Mouse (Mus musculus) embryonic facial prominence, embryonic 15.5 days (tissue): ENCODE measurements at regions not wholly inside any gene's neighbourhood (a gene's known extent, or its start where the extent isn't known, plus 50 kb on each side); places are given as distances from the start of the nearest gene placed in this dataset.
A peak's percentile ranks its signal among the peaks of the same experiment; 100 is the strongest.
"Not testable (repeated sequence)": the region's sequence is repeated elsewhere in the genome, so short reads cannot be mapped to it uniquely, and the experiment has no call there.

Experiments
- ATAC-seq: fragments of 200-750 bp; cut with Nextera tagmentation; 2 replicates; pipeline ENCODE4 v1.8.0; 2017; ENCODE audit warnings: low read depth, moderate TSS enrichment; ENCODE audit not compliant: insufficient number of reproducible peaks, low FRiP score, low TSS enrichment
- H3K27ac ChIP-seq: fragments of 300-500 bp; sonication (generic); replicated peaks from 2 replicates; pipeline ENCODE4 v1.5.1; 2015; ENCODE audit warnings: mild to moderate bottlenecking, inconsistent platforms
- H3K27me3 ChIP-seq: fragments of 300-500 bp; sonication (generic); 2 replicates; pipeline ENCODE4 v1.6.1; 2015; ENCODE audit warnings: inconsistent platforms
- H3K36me3 ChIP-seq: fragments of 300-500 bp; sonication (generic); 2 replicates; pipeline ENCODE4 v1.6.1; 2015; ENCODE audit warnings: mild to moderate bottlenecking, inconsistent platforms
- H3K4me1 ChIP-seq: fragments of 300-500 bp; sonication (generic); 2 replicates; pipeline ENCODE4 v1.6.1; 2015; ENCODE audit warnings: inconsistent platforms
- H3K4me2 ChIP-seq: fragments of 300-500 bp; sonication (generic); replicated peaks from 2 replicates; pipeline ENCODE4 v1.6.1; 2015; ENCODE audit warnings: mild to moderate bottlenecking, inconsistent platforms
- H3K4me3 ChIP-seq: fragments of 300-500 bp; sonication (generic); replicated peaks from 2 replicates; pipeline ENCODE4 v1.5.1; 2015; ENCODE audit warnings: mild to moderate bottlenecking, inconsistent platforms
- H3K9ac ChIP-seq: fragments of 300-500 bp; sonication (generic); 2 replicates; pipeline ENCODE4 v1.6.1; 2015; ENCODE audit warnings: inconsistent platforms
- H3K9me3 ChIP-seq: fragments of 300-500 bp; sonication (generic); replicated peaks from 2 replicates; pipeline ENCODE4 v1.6.1; 2016; ENCODE audit warnings: inconsistent platforms
- WGBS: fragments of 180-500 bp; shearing (Covaris S2); methylation state at CpG from one replicate; pipeline ENCODE4 v1.1.7; 2015; 5-methylcytosine and 5-hydroxymethylcytosine counted together

DNA sequence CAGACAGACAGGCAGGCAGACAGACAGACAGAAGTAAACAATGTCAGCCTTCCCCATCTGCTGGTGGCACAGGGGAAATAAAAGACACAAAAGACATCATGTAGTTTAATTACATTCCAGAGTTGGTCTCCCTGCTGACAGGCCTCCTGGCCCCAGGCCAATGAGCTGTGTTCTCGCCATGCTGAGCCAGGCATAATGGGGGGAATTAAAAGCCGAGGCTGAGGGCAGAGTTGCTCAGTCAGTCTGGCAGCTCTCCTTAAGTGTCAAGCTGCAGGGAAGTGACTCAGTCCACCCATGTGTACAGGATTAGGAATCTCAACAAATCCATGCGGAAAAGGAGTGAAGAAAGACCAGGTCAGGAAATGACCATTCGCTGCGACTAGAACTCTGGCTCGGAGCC, 214.5 kb upstream of the Castor2 start:
- Histone ChIP-seq H3K4me3 (no peak overlapping the region), H3K36me3 (no peaks in the 10 kb centered on the region), H3K9ac (no peak overlapping the region), H3K4me2 (peak overlapping the region; percentile 13; the same call in 1 of the 2 replicates), H3K4me1 (peaks cover 12% of the 10 kb centered on the region), H3K27ac (peak overlapping the region; percentile 73), H3K27me3 (no peaks in the 10 kb centered on the region), H3K9me3 (no peaks in the 10 kb centered on the region; the same call in 1 of the 2 replicates)
- WGBS: 8% methylated on average over 6 of the region's 6 CpGs
- ATAC-seq: peak; percentile 87

DNA sequence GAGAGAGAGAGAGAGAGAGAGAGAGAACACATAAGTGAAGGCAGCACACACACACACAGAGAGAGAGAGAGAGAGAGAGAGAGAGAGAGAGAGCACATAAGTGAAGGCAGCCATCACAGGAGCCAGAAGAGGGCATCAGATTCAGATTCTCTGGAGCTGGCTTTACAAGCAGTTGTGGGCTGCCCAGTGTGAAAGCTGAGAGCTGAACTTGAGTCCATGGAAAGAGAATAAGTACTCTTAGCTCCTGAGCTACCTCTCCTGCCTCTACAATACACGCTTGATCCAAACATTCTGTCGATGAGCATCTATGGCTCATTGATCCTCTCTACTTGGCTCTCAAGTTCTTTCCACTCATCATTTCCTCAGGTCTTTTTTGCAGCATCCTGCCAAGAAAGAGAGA, 214.9 kb upstream of the Castor2 start:
- Histone ChIP-seq H3K36me3 (no peaks in the 10 kb centered on the region), H3K27me3 (no peaks in the 10 kb centered on the region), H3K9me3 (no peaks in the 10 kb centered on the region; the same call in 1 of the 2 replicates), H3K27ac (peak overlapping the region; percentile 73), H3K9ac (no peak overlapping the region), H3K4me2 (peak overlapping the region; percentile 13; the same call in 1 of the 2 replicates), H3K4me1 (peaks cover 12% of the 10 kb centered on the region), H3K4me3 (no peak overlapping the region)
- ATAC-seq: 0 out of 2 replicates have a peak, but pooled peaks have one; percentile 15
- 24% methylated on average over 2 of the region's 2 CpGs for WGBS

DNA sequence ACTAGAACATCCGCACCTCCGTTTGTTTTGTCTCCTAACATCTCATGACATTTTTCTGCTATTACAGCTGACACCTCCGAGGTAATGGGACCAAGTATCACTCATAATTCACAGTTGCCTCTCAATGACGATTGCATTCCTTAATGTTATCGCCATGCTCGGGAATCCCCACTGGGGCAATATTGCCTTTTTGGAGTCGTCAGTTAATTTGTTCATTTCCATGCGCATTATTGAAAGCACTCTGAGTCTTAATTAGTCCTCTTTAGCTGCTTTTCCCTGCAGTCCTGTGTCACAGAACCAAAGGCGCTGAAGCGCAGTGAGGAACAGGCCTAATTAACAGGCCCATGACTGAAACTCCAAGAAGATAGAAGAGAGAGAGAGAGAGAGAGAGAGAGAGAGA, 255.0 kb upstream of the Castor2 start:
- H3K9ac ChIP-seq: no peak overlapping the region
- H3K4me1 ChIP-seq: no peaks in the 10 kb centered on the region
- ATAC-seq: no peak
- 63% methylated on average over 10 of the region's 10 CpGs for WGBS
- 0 out of 2 replicates have a peak, but pooled peaks cover 2% of the 10 kb centered on the region for H3K27me3 ChIP-seq
- no peak overlapping the region for H3K4me2 ChIP-seq
- no peak overlapping the region for H3K27ac ChIP-seq
- no peaks in the 10 kb centered on the region for H3K36me3 ChIP-seq
- H3K4me3 ChIP-seq: no peak overlapping the region
- H3K9me3 ChIP-seq: no peaks in the 10 kb centered on the region

DNA sequence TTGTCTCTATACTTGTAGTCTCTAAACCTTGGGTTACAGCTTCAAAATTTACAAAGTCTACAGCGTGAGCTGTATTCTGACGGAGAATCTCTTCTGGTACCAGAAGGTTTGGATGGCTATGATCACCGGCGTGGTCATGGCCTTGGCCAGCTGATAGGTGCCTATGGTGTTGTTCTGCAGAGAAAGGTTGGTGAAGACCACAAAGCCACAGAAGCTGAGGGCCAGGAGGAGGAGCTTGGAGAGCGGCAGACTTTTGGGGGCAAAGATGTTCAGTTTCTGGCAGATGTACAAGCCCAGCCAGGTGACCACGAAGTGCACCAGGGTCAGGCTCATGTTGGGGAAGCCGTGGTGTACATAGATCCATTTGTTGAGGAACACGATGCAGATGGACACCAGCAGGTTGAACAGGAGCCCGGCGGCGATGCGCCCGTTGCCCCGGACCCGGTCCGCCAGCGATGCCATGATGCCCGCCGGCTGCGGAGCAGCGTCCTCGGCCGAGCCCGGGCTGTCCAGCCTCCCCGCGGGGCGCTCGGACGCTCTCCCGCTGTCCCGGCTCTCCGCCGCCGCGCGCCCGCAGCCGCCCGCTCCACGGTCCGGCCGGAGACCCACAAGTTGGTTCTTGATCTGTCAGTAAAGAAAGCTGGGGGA, 257.3 kb upstream of the Castor2 start:
- not testable (repeated sequence) for H3K9me3 ChIP-seq, H3K36me3 ChIP-seq, H3K4me3 ChIP-seq, H3K4me1 ChIP-seq, H3K9ac ChIP-seq, H3K27ac ChIP-seq, ATAC-seq, H3K27me3 ChIP-seq, H3K4me2 ChIP-seq
- WGBS: 37% methylated on average over 23 of the region's 42 CpGs

DNA sequence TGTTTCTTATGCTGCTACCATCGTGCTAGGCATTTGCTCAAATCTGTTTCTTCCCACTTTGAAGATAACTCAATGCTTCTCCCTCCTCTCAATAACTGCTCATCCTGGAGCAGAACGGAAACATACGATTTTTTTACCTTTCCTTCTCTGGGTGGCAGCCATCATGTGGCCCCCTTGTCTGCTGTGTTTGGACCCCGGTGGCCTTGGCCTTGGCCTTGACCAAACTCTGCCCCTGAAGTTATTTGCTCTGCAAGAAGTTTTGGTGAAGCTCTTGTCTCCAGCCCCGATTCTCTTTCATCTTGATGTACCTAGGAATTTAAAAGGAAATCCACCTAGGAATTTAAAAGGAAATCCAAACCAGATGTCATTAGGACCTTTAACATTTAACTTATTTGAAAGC, 261.2 kb upstream of the Castor2 start:
- H3K27me3 ChIP-seq: 0 out of 2 replicates have a peak, but pooled peaks cover 2% of the 10 kb centered on the region
- no peaks in the 10 kb centered on the region for H3K9me3 ChIP-seq
- H3K36me3 ChIP-seq: no peaks in the 10 kb centered on the region
- H3K27ac ChIP-seq: no peak overlapping the region
- no peak overlapping the region for H3K4me2 ChIP-seq
- H3K4me3 ChIP-seq: no peak overlapping the region
- H3K4me1 ChIP-seq: no peaks in the 10 kb centered on the region
- 43% methylated on average over 5 of the region's 5 CpGs for WGBS
- ATAC-seq: no peak
- H3K9ac ChIP-seq: no peak overlapping the region

DNA sequence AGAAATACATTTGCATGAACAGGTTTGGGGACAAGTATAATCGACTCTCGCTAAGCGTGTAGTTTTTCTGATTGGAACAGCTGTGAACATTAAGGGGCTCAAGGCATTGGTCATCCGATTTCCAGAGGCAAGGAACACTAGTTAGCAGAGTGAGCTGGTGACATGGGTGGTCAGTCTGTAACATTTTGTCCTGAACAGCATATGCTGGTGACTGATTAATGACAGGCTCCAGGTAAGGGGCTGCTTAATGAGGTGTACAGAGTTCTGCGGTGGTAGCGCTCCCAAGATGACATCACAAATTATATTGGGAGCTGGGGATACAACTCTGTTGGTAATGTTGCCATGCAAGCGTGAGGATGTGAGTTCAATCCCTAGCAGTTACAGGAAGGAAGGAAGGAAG, 266.3 kb upstream of the Castor2 start:
- Histone ChIP-seq H3K27ac (no peak overlapping the region), H3K36me3 (no peaks in the 10 kb centered on the region), H3K4me2 (no peak overlapping the region), H3K27me3 (no peaks in the 10 kb centered on the region), H3K9ac (no peak overlapping the region), H3K9me3 (no peaks in the 10 kb centered on the region), H3K4me1 (no peaks in the 10 kb centered on the region), H3K4me3 (no peak overlapping the region)
- 79% methylated on average over 7 of the region's 7 CpGs for WGBS
- no peak for ATAC-seq

DNA sequence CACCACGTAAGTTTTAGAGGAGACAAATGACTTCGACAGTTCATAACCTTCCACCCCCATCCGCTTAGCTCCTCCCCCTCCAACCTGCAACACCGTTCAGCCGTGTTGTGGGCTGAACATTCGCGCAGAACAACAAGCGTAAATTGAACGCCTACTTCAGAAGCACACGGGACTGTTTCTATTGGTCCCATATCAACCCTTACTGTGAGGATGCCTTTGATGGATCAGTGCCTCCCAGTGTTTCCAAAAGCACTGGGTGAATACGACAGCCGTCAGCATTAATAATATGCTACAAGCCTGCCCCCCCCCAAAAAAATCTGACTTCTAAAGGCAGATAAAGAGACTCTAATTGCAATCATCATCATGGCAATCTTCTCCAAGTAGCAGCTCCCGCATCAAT, 271.3 kb upstream of the Castor2 start:
- Histone ChIP-seq H3K4me1 (no peaks in the 10 kb centered on the region), H3K27me3 (no peaks in the 10 kb centered on the region), H3K4me3 (no peak overlapping the region), H3K27ac (no peak overlapping the region), H3K9ac (no peak overlapping the region), H3K9me3 (no peaks in the 10 kb centered on the region), H3K36me3 (no peaks in the 10 kb centered on the region), H3K4me2 (no peak overlapping the region)
- no peak for ATAC-seq
- WGBS: 85% methylated on average over 13 of the region's 13 CpGs

DNA sequence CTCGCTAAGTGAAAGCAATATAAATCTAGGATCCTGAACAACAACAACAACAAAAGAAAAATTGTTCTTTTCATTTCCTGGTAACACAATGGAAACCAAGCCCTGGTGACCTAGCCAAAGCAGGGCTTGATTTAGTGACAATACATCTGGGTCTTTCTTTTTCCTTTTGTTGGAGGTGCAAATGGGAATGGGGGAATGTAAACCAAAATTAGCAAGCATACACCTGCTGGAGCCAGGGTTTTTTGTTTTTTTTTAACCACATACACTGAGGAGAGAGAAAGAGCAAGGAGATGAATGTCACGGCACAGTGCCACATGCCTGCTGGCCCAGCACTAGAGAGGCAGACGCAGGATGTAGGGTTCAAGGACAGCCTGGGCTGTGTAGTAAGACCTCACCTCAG, 275.6 kb upstream of the Castor2 start:
- Histone ChIP-seq H3K27ac (no peak overlapping the region), H3K4me2 (no peak overlapping the region), H3K4me1 (0 out of 2 replicates have a peak, but pooled peaks cover 6% of the 10 kb centered on the region), H3K4me3 (no peak overlapping the region), H3K36me3 (no peaks in the 10 kb centered on the region), H3K9me3 (no peaks in the 10 kb centered on the region), H3K9ac (no peak overlapping the region), H3K27me3 (no peaks in the 10 kb centered on the region)
- WGBS: 81% methylated on average over 3 of the region's 3 CpGs
- no peak for ATAC-seq

DNA sequence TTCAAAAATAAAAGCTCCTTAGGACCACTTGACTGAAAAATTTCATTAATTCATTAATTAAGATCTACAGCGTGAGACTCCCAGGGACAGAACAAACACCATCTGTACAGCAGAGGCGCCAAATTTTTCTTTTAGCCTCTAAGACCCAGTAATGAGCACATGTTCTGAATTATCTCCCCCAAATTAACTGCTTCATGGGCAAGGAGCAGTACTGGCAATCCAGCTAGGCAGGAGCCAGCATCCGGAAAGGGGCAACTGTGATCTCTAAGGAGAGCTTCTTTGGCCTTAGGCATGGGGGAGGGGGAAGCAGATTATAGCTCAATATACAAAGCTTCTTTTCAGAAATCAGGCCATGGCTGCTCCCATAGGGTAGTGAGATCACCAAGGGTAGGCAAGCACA, 278.2 kb upstream of the Castor2 start:
- 0 out of 2 replicates have a peak, but pooled peaks cover 6% of the 10 kb centered on the region for H3K4me1 ChIP-seq
- WGBS: 35% methylated on average over 3 of the region's 3 CpGs
- no peak for ATAC-seq
- H3K9me3 ChIP-seq: no peaks in the 10 kb centered on the region
- no peaks in the 10 kb centered on the region for H3K36me3 ChIP-seq
- H3K9ac ChIP-seq: no peak overlapping the region
- no peak overlapping the region for H3K4me3 ChIP-seq
- H3K27ac ChIP-seq: no peak overlapping the region
- H3K27me3 ChIP-seq: no peaks in the 10 kb centered on the region
- H3K4me2 ChIP-seq: no peak overlapping the region

DNA sequence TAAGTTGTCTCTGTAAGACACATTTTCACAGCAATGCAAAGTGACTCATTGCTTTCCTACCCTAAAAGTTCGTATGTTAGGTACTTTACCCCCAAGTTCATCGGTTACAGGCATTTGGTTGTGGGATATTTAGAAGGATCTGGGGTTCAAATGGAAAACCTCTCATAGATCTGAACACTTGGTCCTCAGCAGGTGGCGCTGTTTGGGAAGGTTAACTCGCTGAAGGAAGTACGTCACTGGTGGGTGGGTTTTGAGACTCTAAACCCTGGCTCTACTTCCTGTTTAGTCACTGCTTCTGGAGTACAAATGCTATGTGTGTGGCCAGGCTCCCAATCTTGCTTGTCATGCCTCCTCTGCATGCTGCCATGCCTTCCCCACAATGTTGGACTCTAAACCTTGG, 284.0 kb upstream of the Castor2 start:
- 0 out of 2 replicates have a peak, but pooled peaks cover 3% of the 10 kb centered on the region for H3K27me3 ChIP-seq
- WGBS: 85% methylated on average over 5 of the region's 5 CpGs

DNA sequence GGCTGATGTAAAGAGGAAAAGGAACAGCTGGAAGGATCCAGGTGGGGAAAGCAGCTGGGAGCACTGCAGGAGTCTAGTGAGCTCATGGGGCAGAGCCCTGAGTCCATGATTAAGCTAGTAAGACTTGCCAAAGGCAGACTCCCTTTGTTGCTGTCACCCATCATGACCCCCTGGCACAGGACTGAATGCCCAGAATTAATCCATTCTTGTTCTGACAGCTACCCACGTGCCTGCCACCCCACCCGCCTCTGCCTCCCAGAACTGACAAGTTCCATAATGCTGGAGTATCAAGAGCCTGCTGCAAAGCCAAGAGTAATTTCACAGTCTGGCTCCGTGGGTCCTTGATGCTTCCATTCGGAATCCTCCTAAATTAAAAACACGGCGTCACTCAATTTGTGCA, 285.1 kb upstream of the Castor2 start:
- Histone ChIP-seq H3K9me3 (no peaks in the 10 kb centered on the region), H3K9ac (no peak overlapping the region), H3K4me3 (no peak overlapping the region), H3K4me2 (no peak overlapping the region), H3K36me3 (no peaks in the 10 kb centered on the region), H3K27ac (no peak overlapping the region), H3K27me3 (0 out of 2 replicates have a peak, but pooled peaks cover 3% of the 10 kb centered on the region), H3K4me1 (peaks cover 10% of the 10 kb centered on the region; the same call in 1 of the 2 replicates)
- 19% methylated on average over 6 of the region's 6 CpGs for WGBS
- peak; percentile 43; the same call in 1 of the 2 replicates for ATAC-seq

More for the DNA sequence above, 284.0 kb upstream of the Castor2 start:
- Histone ChIP-seq H3K9ac (no peak overlapping the region), H3K9me3 (no peaks in the 10 kb centered on the region), H3K4me3 (no peak overlapping the region), H3K4me2 (no peak overlapping the region), H3K27ac (no peak overlapping the region), H3K4me1 (peaks cover 9% of the 10 kb centered on the region; the same call in 1 of the 2 replicates), H3K36me3 (no peaks in the 10 kb centered on the region)
- no peak for ATAC-seq

DNA sequence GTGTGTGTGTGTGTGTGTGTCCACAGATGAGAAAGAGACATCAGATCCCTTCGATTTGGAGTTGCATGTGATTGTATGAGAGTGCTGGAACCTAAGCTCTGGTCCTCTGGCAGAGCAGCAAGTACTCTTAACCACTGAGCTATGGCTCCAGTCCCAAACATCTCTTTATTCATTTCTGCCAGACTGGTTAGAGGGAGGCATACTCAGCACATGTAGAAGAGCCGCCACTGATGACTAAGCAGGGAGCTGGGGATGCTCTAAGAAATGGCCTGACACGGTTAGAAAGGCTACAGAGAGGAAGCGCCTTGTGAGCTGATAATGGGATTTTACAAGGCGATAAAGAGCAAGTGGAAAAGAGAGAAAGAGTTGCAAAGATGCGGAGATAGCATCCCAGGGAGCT, 287.3 kb upstream of the Castor2 start:
- Histone ChIP-seq H3K27ac (no peak overlapping the region), H3K9me3 (no peaks in the 10 kb centered on the region), H3K9ac (no peak overlapping the region), H3K36me3 (no peaks in the 10 kb centered on the region), H3K4me3 (no peak overlapping the region), H3K4me2 (no peak overlapping the region), H3K27me3 (0 out of 2 replicates have a peak, but pooled peaks cover 3% of the 10 kb centered on the region), H3K4me1 (peaks cover 12% of the 10 kb centered on the region; the same call in 1 of the 2 replicates)
- WGBS: 74% methylated on average over 6 of the region's 6 CpGs
- ATAC-seq: no peak
